Mouse (Mus musculus): ENCODE measurements around the gene Map2k4.

- no peak for TF ChIP-seq CTCF (IDR thresholded peaks at IDR 0.05; ENCODE audit: insufficient read depth, low read depth, low read length)
- no peak for TF ChIP-seq POLR2A (IDR thresholded peaks at IDR 0.05; ENCODE audit: insufficient read depth, low read depth, low read length)
These were observed 6.5 kb downstream of the Map2k4 start for GRCm38 (mm10) chr11:65781596-65781995.
